Mouse (Mus musculus): ENCODE measurements around the gene Gins1. TPM values are rescaled to one million over a fixed set of nuclear protein-coding genes. Genes with fewer than 3 reads are reported as not detected.

Gins1 gene
- polyA plus RNA-seq, 1 experiment, result 7.5 TPM

DNA sequence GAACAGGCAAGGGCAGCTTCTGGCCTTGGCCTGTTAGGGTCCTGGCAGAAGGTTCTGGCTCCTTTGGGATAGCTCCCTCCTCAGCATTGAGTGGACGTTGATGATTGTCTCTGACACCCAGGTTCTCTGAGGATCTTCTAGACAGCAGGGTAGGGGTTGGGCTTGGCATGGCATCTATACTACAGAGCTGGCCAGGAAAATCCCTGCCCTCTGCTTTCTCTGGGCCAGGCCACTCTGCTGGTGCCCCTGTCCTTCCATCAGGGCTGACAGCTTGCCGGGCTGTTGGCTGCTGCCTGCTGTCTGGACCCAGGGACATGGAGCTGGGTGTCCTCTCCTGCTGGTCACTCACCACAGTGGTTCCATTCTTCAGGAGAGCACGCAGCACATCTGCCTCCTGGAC is 44.5 kb downstream of the Gins1 start:
- no peaks in the 10 kb centered on the region for H3K27me3 ChIP-seq (ENCODE audit: control insufficient read depth, insufficient read depth, insufficient read length)
- no peaks in the 10 kb centered on the region for H3K36me3 ChIP-seq (ENCODE audit: control insufficient read depth, insufficient read depth)
- no peak overlapping the region for H3K4me2 ChIP-seq (ENCODE audit: low read depth)
- H3K4me3 ChIP-seq, result no peak overlapping the region
- H3ac ChIP-seq (ENCODE audit: control insufficient read depth, insufficient read length), result no peak overlapping the region
- no peaks in the 10 kb centered on the region for H3K79me2 ChIP-seq (ENCODE audit: control insufficient read depth, insufficient read depth)
- TF ChIP-seq POLR2AphosphoS2 (IDR thresholded peaks at IDR 0.05; ENCODE audit: insufficient read length, low read depth), result no peak
- TF ChIP-seq MYOD1 (IDR thresholded peaks at IDR 0.05; ENCODE audit: control insufficient read depth in 1 of 3, insufficient read length in 2 of 3, low read depth in 2 of 3), result no peak
- no peak for TF ChIP-seq USF1 (IDR thresholded peaks at IDR 0.05; ENCODE audit: low read depth)

DNA sequence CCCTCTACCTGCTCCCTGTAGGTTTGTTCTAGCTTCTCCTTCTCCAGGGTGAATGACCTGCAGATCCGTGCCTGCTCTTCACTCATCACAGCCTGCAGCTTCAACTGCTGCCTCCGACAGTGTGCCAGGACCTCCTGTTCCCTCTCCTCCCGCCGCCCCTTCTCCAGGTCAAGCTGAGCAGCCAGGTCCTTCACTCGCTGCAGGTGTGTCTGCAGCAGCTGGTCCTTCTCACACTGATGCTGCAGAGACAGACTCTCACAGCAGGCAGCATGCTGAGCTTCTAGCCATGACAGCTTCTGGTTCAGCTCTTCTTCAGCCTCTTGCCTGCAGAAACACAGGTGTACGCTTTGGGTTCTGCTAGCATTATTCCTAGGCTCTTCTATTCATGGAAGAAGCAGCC is 44.9 kb downstream of the Gins1 start:
- Histone ChIP-seq H3K4me2 (ENCODE audit: low read depth) (no peak overlapping the region), H3K27me3 (ENCODE audit: control insufficient read depth, insufficient read depth, insufficient read length) (no peaks in the 10 kb centered on the region), H3K79me2 (ENCODE audit: control insufficient read depth, insufficient read depth) (no peaks in the 10 kb centered on the region), H3K36me3 (ENCODE audit: control insufficient read depth, insufficient read depth) (no peaks in the 10 kb centered on the region), H3K4me3 (no peak overlapping the region), H3ac (ENCODE audit: control insufficient read depth, insufficient read length) (no peak overlapping the region)
- no peak for TF ChIP-seq TCF3 (IDR thresholded peaks at IDR 0.05; ENCODE audit: insufficient read length, low read depth)

DNA sequence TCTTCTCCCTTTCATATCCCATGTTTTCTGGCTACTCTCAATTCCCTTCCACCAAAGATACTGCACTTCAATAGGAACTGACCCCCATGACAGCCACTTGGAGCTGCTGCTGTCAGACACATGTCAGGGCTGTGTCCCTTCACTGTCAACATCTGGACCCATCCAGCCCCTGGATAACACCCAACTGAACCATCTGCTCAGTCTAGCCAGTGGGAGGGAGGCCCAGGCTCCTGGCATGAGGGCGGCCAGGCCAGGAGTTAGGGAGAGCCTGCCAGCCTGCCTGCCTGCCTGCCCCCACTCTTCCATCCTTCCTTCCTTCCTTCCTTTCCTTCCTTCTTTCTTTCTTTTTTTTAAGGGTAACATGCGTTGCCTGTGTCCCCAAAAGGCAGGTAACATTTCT is 46.0 kb downstream of the Gins1 start:
- H3K79me2 ChIP-seq (ENCODE audit: control insufficient read depth, insufficient read depth), result no peaks in the 10 kb centered on the region
- TF ChIP-seq CEBPB (IDR thresholded peaks at IDR 0.05; ENCODE audit: insufficient read depth, poor library complexity, severe bottlenecking), result no peak
- TF ChIP-seq SRF (IDR thresholded peaks at IDR 0.05; ENCODE audit: control insufficient read depth, insufficient read length, low read depth), result no peak
- no peak for TF ChIP-seq TCF3 (IDR thresholded peaks at IDR 0.05; ENCODE audit: insufficient read length, low read depth)
- no peak for TF ChIP-seq TCF12 (IDR thresholded peaks at IDR 0.05; ENCODE audit: insufficient read depth, poor library complexity, severe bottlenecking)
- no peak for TF ChIP-seq MYOG (IDR thresholded peaks at IDR 0.05; ENCODE audit: control insufficient read depth in 1 of 3, insufficient read depth in 1 of 3, insufficient read length in 2 of 3, low read depth in 2 of 3)
- TF ChIP-seq E2F4 (IDR thresholded peaks at IDR 0.05; ENCODE audit: insufficient read depth), result no peak
- no peak for TF ChIP-seq MAX (IDR thresholded peaks at IDR 0.05; ENCODE audit: low read depth)
- TF ChIP-seq MYOD1 (IDR thresholded peaks at IDR 0.05; ENCODE audit: control insufficient read depth in 1 of 3, insufficient read length in 2 of 3, low read depth in 2 of 3), result no peak
- TF ChIP-seq USF1 (IDR thresholded peaks at IDR 0.05; ENCODE audit: low read depth), result no peak
- no peak for TF ChIP-seq POLR2A (IDR thresholded peaks at IDR 0.05; ENCODE audit: insufficient read length, low read depth)
- TF ChIP-seq REST (IDR thresholded peaks at IDR 0.05; ENCODE audit: insufficient read depth, insufficient read length), result no peak
- TF ChIP-seq POLR2AphosphoS2 (IDR thresholded peaks at IDR 0.05; ENCODE audit: insufficient read length, low read depth), result no peak
- H3ac ChIP-seq (ENCODE audit: control insufficient read depth, insufficient read length), result no peak overlapping the region
- no peak overlapping the region for H3K4me2 ChIP-seq (ENCODE audit: low read depth)
- H3K36me3 ChIP-seq (ENCODE audit: control insufficient read depth, insufficient read depth), result no peaks in the 10 kb centered on the region
- H3K27me3 ChIP-seq (ENCODE audit: control insufficient read depth, insufficient read depth, insufficient read length), result no peaks in the 10 kb centered on the region
- H3K4me3 ChIP-seq, result no peak overlapping the region

DNA sequence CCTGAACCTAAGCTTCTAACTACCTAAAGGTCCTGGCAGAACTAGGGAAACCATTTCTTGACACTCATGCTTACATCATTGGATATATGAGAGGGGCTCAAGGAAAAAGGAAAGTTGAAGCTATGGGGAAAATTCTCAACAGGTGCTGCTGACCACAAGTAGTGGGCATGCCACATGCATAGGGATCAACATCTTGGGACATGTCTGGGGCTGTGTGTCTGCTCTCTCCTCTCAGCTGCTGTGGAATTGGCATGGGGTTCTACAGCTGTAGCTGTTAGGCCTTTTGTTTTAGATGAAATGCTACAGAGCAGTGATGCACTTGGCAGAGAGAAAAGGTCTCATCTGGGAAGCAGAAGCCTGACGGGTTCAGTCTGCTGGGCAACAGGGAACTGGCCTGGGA is 50.7 kb downstream of the Gins1 start:
- Histone ChIP-seq H3K27me3 (ENCODE audit: control insufficient read depth, insufficient read depth, insufficient read length) (no peaks in the 10 kb centered on the region), H3K4me2 (ENCODE audit: low read depth) (no peak overlapping the region), H3K4me3 (no peak overlapping the region), H3ac (ENCODE audit: control insufficient read depth, insufficient read length) (no peak overlapping the region), H3K36me3 (ENCODE audit: control insufficient read depth, insufficient read depth) (no peaks in the 10 kb centered on the region), H3K79me2 (ENCODE audit: control insufficient read depth, insufficient read depth) (no peaks in the 10 kb centered on the region)
- TF ChIP-seq REST (IDR thresholded peaks at IDR 0.05; ENCODE audit: insufficient read depth, insufficient read length) (no peak), MYOG (IDR thresholded peaks at IDR 0.05; ENCODE audit: control insufficient read depth in 1 of 3, insufficient read depth in 1 of 3, insufficient read length in 2 of 3, low read depth in 2 of 3) (peak in 2 of 3 experiments; percentile 26 to 68), SRF (IDR thresholded peaks at IDR 0.05; ENCODE audit: control insufficient read depth, insufficient read length, low read depth) (no peak), USF1 (IDR thresholded peaks at IDR 0.05; ENCODE audit: low read depth) (no peak), POLR2AphosphoS2 (IDR thresholded peaks at IDR 0.05; ENCODE audit: insufficient read length, low read depth) (no peak), MYOD1 (IDR thresholded peaks at IDR 0.05; ENCODE audit: control insufficient read depth in 1 of 3, insufficient read length in 2 of 3, low read depth in 2 of 3) (peak in 2 of 3 experiments; percentile 64 to 81), TCF12 (IDR thresholded peaks at IDR 0.05; ENCODE audit: insufficient read depth, poor library complexity, severe bottlenecking) (peak; percentile 25)

DNA sequence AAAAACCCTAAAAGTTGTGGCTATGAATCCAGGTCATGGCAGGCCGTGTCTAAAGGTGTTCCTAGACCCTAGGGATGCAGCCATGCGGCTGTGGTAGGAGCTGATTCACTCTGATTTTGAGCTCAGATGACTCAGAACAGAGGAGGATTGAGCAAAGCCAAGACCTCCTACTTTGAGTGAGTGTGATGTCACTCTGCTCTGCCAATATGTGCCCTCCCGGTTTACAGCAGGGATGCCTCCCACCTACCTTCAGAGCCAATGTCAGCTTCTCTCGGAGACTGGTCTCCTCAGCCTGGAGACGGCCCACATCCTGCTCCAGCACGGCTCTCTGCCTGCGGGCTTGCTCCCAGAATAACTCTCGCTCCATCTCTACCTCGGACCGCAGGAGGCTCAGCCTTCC is 54.3 kb downstream of the Gins1 start:
- no peaks in the 10 kb centered on the region for H3K27me3 ChIP-seq (ENCODE audit: control insufficient read depth, insufficient read depth, insufficient read length)
- H3K4me2 ChIP-seq (ENCODE audit: low read depth), result no peak overlapping the region
- no peak overlapping the region for H3ac ChIP-seq (ENCODE audit: control insufficient read depth, insufficient read length)
- no peaks in the 10 kb centered on the region for H3K36me3 ChIP-seq (ENCODE audit: control insufficient read depth, insufficient read depth)
- no peak overlapping the region for H3K4me3 ChIP-seq
- TF ChIP-seq TCF3 (IDR thresholded peaks at IDR 0.05; ENCODE audit: insufficient read length, low read depth) (no peak), E2F4 (IDR thresholded peaks at IDR 0.05; ENCODE audit: insufficient read depth) (no peak), REST (IDR thresholded peaks at IDR 0.05; ENCODE audit: insufficient read depth, insufficient read length) (no peak), POLR2A (IDR thresholded peaks at IDR 0.05; ENCODE audit: insufficient read length, low read depth) (no peak), POLR2AphosphoS2 (IDR thresholded peaks at IDR 0.05; ENCODE audit: insufficient read length, low read depth) (no peak), MYOD1 (IDR thresholded peaks at IDR 0.05; ENCODE audit: control insufficient read depth in 1 of 3, insufficient read length in 2 of 3, low read depth in 2 of 3) (no peak), MAX (IDR thresholded peaks at IDR 0.05; ENCODE audit: low read depth) (no peak), MYOG (IDR thresholded peaks at IDR 0.05; ENCODE audit: control insufficient read depth in 1 of 3, insufficient read depth in 1 of 3, insufficient read length in 2 of 3, low read depth in 2 of 3) (no peak), TCF12 (IDR thresholded peaks at IDR 0.05; ENCODE audit: insufficient read depth, poor library complexity, severe bottlenecking) (no peak), CEBPB (IDR thresholded peaks at IDR 0.05; ENCODE audit: insufficient read depth, poor library complexity, severe bottlenecking) (no peak), USF1 (IDR thresholded peaks at IDR 0.05; ENCODE audit: low read depth) (no peak), SRF (IDR thresholded peaks at IDR 0.05; ENCODE audit: control insufficient read depth, insufficient read length, low read depth) (no peak)
- no peaks in the 10 kb centered on the region for H3K79me2 ChIP-seq (ENCODE audit: control insufficient read depth, insufficient read depth)

Measured in myocyte (in vitro differentiated cells).